Comparison of ENCODE assay signal across 12 mouse cellular contexts in genomic region chr11:20041164-20041920, GRCm38 (mm10).
DNase-seq lines count a peak whose midpoint lies in the region; ATAC-seq and TF ChIP-seq lines count a peak whose summit lies in the region.
"Had no signal": no experiment of that assay in that cellular context is flagged by ENCODE, and none has a peak within 500 bp of the region (broad histone marks: within the 10 kb centered on the region; RNA-seq: fewer than 3 reads in every experiment).

No protein-coding gene starts in this region.

- no peak for DNase-seq in midbrain, embryonic 10.5 days (ENCODE audit: low spot score)
- peak; percentile 33 for DNase-seq in embryo, embryonic 9.5 days (ENCODE audit: extremely low spot score)
- DNase-seq in frontal cortex, postnatal 10 days (ENCODE audit: low spot score in 2 of 2), result no peak
- no peak for DNase-seq in urinary bladder, postnatal 4 days (ENCODE audit: low spot score in 2 of 2)
- no peak for DNase-seq in gastrocnemius, postnatal 25 days
- DNase-seq: adrenal gland, postnatal 36 days; cerebellum, postnatal 10 days; heart, postnatal 36 days; layer of hippocampus, postnatal 36 days had no signal

- H3K4me2 ChIP-seq in midbrain, embryonic 15.5 days, result no peak overlapping the region
- no peak overlapping the region for H3K4me2 ChIP-seq in kidney, embryonic 14.5 days (replicated peaks; ENCODE audit: low read depth, low read length)

- no peaks in the 10 kb centered on the region for H3K36me3 ChIP-seq in midbrain, embryonic 10.5 days
- H3K36me3 ChIP-seq in midbrain, embryonic 15.5 days (replicated peaks), result no peaks in the 10 kb centered on the region
- H3K36me3 ChIP-seq in kidney, embryonic 14.5 days (ENCODE audit: control insufficient read depth, insufficient read depth, low read length), result no peaks in the 10 kb centered on the region

- 23% methylated on average over 6 of the region's 6 CpGs for WGBS in midbrain, embryonic 10.5 days
- WGBS in midbrain, embryonic 15.5 days, result 25% methylated on average over 6 of the region's 6 CpGs
- WGBS in kidney, embryonic 14.5 days, result 11% methylated on average over 6 of the region's 6 CpGs
- 42% methylated on average over 6 of the region's 6 CpGs for WGBS in olfactory bulb, adult 2 months

- no peak for ATAC-seq in midbrain, embryonic 15.5 days (replicated peaks)
- ATAC-seq in kidney, embryonic 14.5 days (ENCODE audit: low FRiP score, low TSS enrichment), result peak; percentile 61; the same call in 1 of the 2 replicates

- H3K4me1 ChIP-seq in midbrain, embryonic 10.5 days, result peaks cover 21% of the 10 kb centered on the region
- peaks cover 8% of the 10 kb centered on the region; the same call in 1 of the 2 replicates for H3K4me1 ChIP-seq in midbrain, embryonic 15.5 days
- H3K4me1 ChIP-seq in kidney, embryonic 14.5 days (ENCODE audit: control insufficient read depth, insufficient read depth, low read length), result peaks cover 16% of the 10 kb centered on the region
- peaks cover 39% of the 10 kb centered on the region for H3K4me1 ChIP-seq in olfactory bulb, adult 2 months (ENCODE audit: control insufficient read depth, insufficient read depth, low read length)

- no peak for TF ChIP-seq CTCF in olfactory bulb, adult 2 months (IDR thresholded peaks at IDR 0.05; ENCODE audit: insufficient read depth, low read depth, low read length)

- no peak for TF ChIP-seq POLR2A in olfactory bulb, adult 2 months (IDR thresholded peaks at IDR 0.05; ENCODE audit: insufficient read depth, low read depth, low read length)

- 0 out of 2 replicates have a peak overlapping the region, but pooled peaks have one; percentile 43 for H3K27ac ChIP-seq in midbrain, embryonic 10.5 days (replicated peaks)
- no peak overlapping the region for H3K27ac ChIP-seq in midbrain, embryonic 15.5 days
- peak overlapping the region; percentile 66; the same call in 1 of the 2 replicates for H3K27ac ChIP-seq in kidney, embryonic 14.5 days (ENCODE audit: low read depth, low read length)
- 0 out of 2 replicates have a peak overlapping the region, but pooled peaks have one; percentile 20 for H3K27ac ChIP-seq in olfactory bulb, adult 2 months (ENCODE audit: insufficient read depth, low read depth, low read length)

- H3K9ac ChIP-seq in midbrain, embryonic 15.5 days, result no peak overlapping the region
- no peak overlapping the region for H3K9ac ChIP-seq in kidney, embryonic 14.5 days (ENCODE audit: low read depth, low read length)

- H3K9me3 ChIP-seq in midbrain, embryonic 10.5 days (replicated peaks), result no peaks in the 10 kb centered on the region
- no peaks in the 10 kb centered on the region for H3K9me3 ChIP-seq in midbrain, embryonic 15.5 days
- H3K9me3 ChIP-seq in kidney, embryonic 14.5 days (ENCODE audit: control insufficient read depth, low read length), result no peaks in the 10 kb centered on the region

- H3K27me3 ChIP-seq in midbrain, embryonic 10.5 days (ENCODE audit: low read depth, poor library complexity, severe bottlenecking), result no peaks in the 10 kb centered on the region
- no peaks in the 10 kb centered on the region for H3K27me3 ChIP-seq in midbrain, embryonic 15.5 days (replicated peaks)
- H3K27me3 ChIP-seq in kidney, embryonic 14.5 days (ENCODE audit: control insufficient read depth, insufficient read depth, low read length), result no peaks in the 10 kb centered on the region

- no peak overlapping the region for H3K4me3 ChIP-seq in midbrain, embryonic 10.5 days
- no peak overlapping the region for H3K4me3 ChIP-seq in midbrain, embryonic 15.5 days
- H3K4me3 ChIP-seq in kidney, embryonic 14.5 days (ENCODE audit: low read length), result no peak overlapping the region
- no peak overlapping the region for H3K4me3 ChIP-seq in olfactory bulb, adult 2 months (ENCODE audit: insufficient read depth, low read depth, low read length)
